Mouse (Mus musculus) olfactory bulb, adult 2 months (tissue): ENCODE data around the gene Cisd3. TPM values are rescaled to one million over a fixed set of nuclear protein-coding genes. Genes with fewer than 3 reads are reported as not detected.
A peak's percentile ranks its signal among the peaks of the same experiment; 100 is the strongest.

Experiments
- H3K27ac ChIP-seq: fragments of 200-500 bp; 2 replicates; pipeline ENCODE4 v1.5.1; 2012; ENCODE audit warnings: low read depth, low read length; ENCODE audit not compliant: insufficient read depth
- H3K4me1 ChIP-seq: fragments of 200-500 bp; 2 replicates; pipeline ENCODE4 v1.6.1; 2012; ENCODE audit warnings: low read length; ENCODE audit not compliant: control insufficient read depth, insufficient read depth
- H3K4me3 ChIP-seq: fragments of 200-500 bp; 2 replicates; pipeline ENCODE4 v1.5.1; 2012; ENCODE audit warnings: mild to moderate bottlenecking, low read depth, low read length, moderate library complexity; ENCODE audit not compliant: insufficient read depth
- CTCF ChIP-seq: fragments of 200-500 bp; IDR thresholded peaks from 2 replicates; pipeline ENCODE4 v1.5.1; 2012; ENCODE audit warnings: low read depth, mild to moderate bottlenecking, low read length, moderate library complexity; ENCODE audit not compliant: insufficient read depth
- POLR2A ChIP-seq: fragments of 200-500 bp; IDR thresholded peaks from 2 replicates; pipeline ENCODE4 v1.6.1; 2012; ENCODE audit warnings: mild to moderate bottlenecking, low read depth, low read length, moderate library complexity; ENCODE audit not compliant: insufficient read depth
- WGBS: fragments of 180-500 bp; shearing (Covaris S2); methylation state at CpG from one replicate; pipeline ENCODE4 v1.1.7; 2018; 5-methylcytosine and 5-hydroxymethylcytosine counted together
- polyA plus RNA-seq: library from polyadenylated mRNA; stranded (reverse); fragments of >200 nt; gene quantifications from 2 replicates; pipeline ENCODE4 v1.2.4, GENCODE M21; 2012; ENCODE audit warnings: low replicate concordance; ENCODE audit not compliant: missing spikeins, insufficient read depth, insufficient read length

Cisd3 gene
- polyA plus RNA-seq, 1 experiment, result not detected

GRCm38 (mm10) chr11:97677842-97678241 is 7.8 kb upstream of the Cisd3 start:
- Histone ChIP-seq H3K27ac (no peak overlapping the region), H3K4me1 (peaks cover 26% of the 10 kb centered on the region), H3K4me3 (no peak overlapping the region)
- WGBS, result 55% methylated on average over 8 of the region's 8 CpGs
- TF ChIP-seq CTCF, result no peak
- no peak for TF ChIP-seq POLR2A

GRCm38 (mm10) chr11:97678301-97678700 is 7.3 kb upstream of the Cisd3 start:
- H3K4me3 ChIP-seq, result no peak overlapping the region
- TF ChIP-seq CTCF, result no peak

GRCm38 (mm10) chr11:97680430-97680829 is 5.2 kb upstream of the Cisd3 start:
- no peak overlapping the region for H3K27ac ChIP-seq
- TF ChIP-seq POLR2A, result no peak
- TF ChIP-seq CTCF, result no peak
- H3K4me1 ChIP-seq, result peaks cover 32% of the 10 kb centered on the region
- WGBS, result 49% methylated on average over 12 of the region's 12 CpGs
- H3K4me3 ChIP-seq, result no peak overlapping the region

More at GRCm38 (mm10) chr11:97678301-97678700, 7.3 kb upstream of the Cisd3 start:
- Histone ChIP-seq H3K27ac (no peak overlapping the region), H3K4me1 (peaks cover 26% of the 10 kb centered on the region)
- 62% methylated on average over 14 of the region's 15 CpGs for WGBS

- WGBS, result 72% methylated on average over 6 of the region's 6 CpGs
- no peak overlapping the region for H3K27ac ChIP-seq
- no peak overlapping the region for H3K4me3 ChIP-seq
- peaks cover 24% of the 10 kb centered on the region for H3K4me1 ChIP-seq
- TF ChIP-seq CTCF, result no peak
Measured at GRCm38 (mm10) chr11:97682504-97683055, 3.0 kb upstream of the Cisd3 start.

GRCm38 (mm10) chr11:97684063-97684680 is 1.5 kb upstream of the Cisd3 start:
- Histone ChIP-seq H3K27ac (no peak overlapping the region), H3K4me3 (no peak overlapping the region), H3K4me1 (peaks cover 15% of the 10 kb centered on the region)
- no peak for TF ChIP-seq POLR2A
- no peak for TF ChIP-seq CTCF
- 94% methylated on average over 6 of the region's 6 CpGs for WGBS

GRCm38 (mm10) chr11:97684766-97685165 is 860 bp upstream of the Cisd3 start:
- Histone ChIP-seq H3K4me1 (peaks cover 16% of the 10 kb centered on the region), H3K27ac (no peak overlapping the region), H3K4me3 (no peak overlapping the region)
- no peak for TF ChIP-seq CTCF
- no peak for TF ChIP-seq POLR2A
- WGBS, result 62% methylated on average over 7 of the region's 7 CpGs

GRCm38 (mm10) chr11:97686322-97686908 is 789 bp downstream of the Cisd3 start:
- Histone ChIP-seq H3K4me3 (peak overlapping the region; percentile 49; the same call in 1 of the 2 replicates), H3K27ac (no peak overlapping the region), H3K4me1 (peaks cover 21% of the 10 kb centered on the region)
- 82% methylated on average over 11 of the region's 11 CpGs for WGBS
- TF ChIP-seq POLR2A (no peak), CTCF (no peak)

GRCm38 (mm10) chr11:97687061-97687460 is 1.4 kb downstream of the Cisd3 start:
- Histone ChIP-seq H3K4me1 (peaks cover 21% of the 10 kb centered on the region), H3K4me3 (no peak overlapping the region), H3K27ac (no peak overlapping the region)
- WGBS, result 90% methylated on average over 3 of the region's 3 CpGs
- TF ChIP-seq POLR2A, result no peak
- no peak for TF ChIP-seq CTCF

GRCm38 (mm10) chr11:97689861-97690260 is 4.2 kb downstream of the Cisd3 start:
- Histone ChIP-seq H3K27ac (no peak overlapping the region), H3K4me3 (no peak overlapping the region), H3K4me1 (peaks cover 19% of the 10 kb centered on the region)
- TF ChIP-seq POLR2A (no peak), CTCF (peak; percentile 98)
- WGBS, result 20% methylated on average over 10 of the region's 10 CpGs

GRCm38 (mm10) chr11:97694435-97694834 is 8.8 kb downstream of the Cisd3 start:
- 48% methylated on average over 4 of the region's 4 CpGs for WGBS
- H3K4me3 ChIP-seq, result no peak overlapping the region
- TF ChIP-seq POLR2A, result no peak
- no peak for TF ChIP-seq CTCF
- no peak overlapping the region for H3K27ac ChIP-seq
- peaks cover 40% of the 10 kb centered on the region for H3K4me1 ChIP-seq
